Comparison of ENCODE assay signal across 21 mouse cellular contexts in genomic region chr11:117387241-117387640, GRCm38 (mm10).
DNase-seq lines count a peak whose midpoint lies in the region; ATAC-seq and TF ChIP-seq lines count a peak whose summit lies in the region.
"Had no signal": no experiment of that assay in that cellular context is flagged by ENCODE, and none has a peak within 500 bp of the region (broad histone marks: within the 10 kb centered on the region; RNA-seq: fewer than 3 reads in every experiment).

No protein-coding gene starts in this region.

- no peak overlapping the region for H3K4me2 ChIP-seq in forebrain, embryonic 16.5 days (ENCODE audit: low read length)
- H3K4me2 ChIP-seq in forebrain, embryonic 11.5 days (ENCODE audit: low read depth, low read length, severe bottlenecking): no peak overlapping the region
- H3K4me2 ChIP-seq: hindbrain, embryonic 15.5 days; limb, embryonic 13.5 days; neural tube, embryonic 15.5 days had no signal

- H3K27ac ChIP-seq in forebrain, embryonic 16.5 days (ENCODE audit: low read length): no peak overlapping the region
- H3K27ac ChIP-seq in forebrain, embryonic 11.5 days (ENCODE audit: low read depth, low read length): no peak overlapping the region
- no peak overlapping the region for H3K27ac ChIP-seq in left cerebral cortex, adult 2 months
- H3K27ac ChIP-seq: hindbrain, embryonic 15.5 days; limb, embryonic 13.5 days; midbrain, embryonic 10.5 days; neural tube, embryonic 15.5 days had no signal

- no peaks in the 10 kb centered on the region for H3K9me3 ChIP-seq in forebrain, embryonic 16.5 days (ENCODE audit: control insufficient read depth, low read length)
- H3K9me3 ChIP-seq in forebrain, embryonic 11.5 days (ENCODE audit: control insufficient read depth, low read length): no peaks in the 10 kb centered on the region
- H3K9me3 ChIP-seq: hindbrain, embryonic 15.5 days; limb, embryonic 13.5 days; midbrain, embryonic 10.5 days; neural tube, embryonic 15.5 days had no signal

- H3K36me3 ChIP-seq in forebrain, embryonic 16.5 days (ENCODE audit: control insufficient read depth, insufficient read depth): no peaks in the 10 kb centered on the region
- no peaks in the 10 kb centered on the region for H3K36me3 ChIP-seq in forebrain, embryonic 11.5 days (ENCODE audit: control insufficient read depth, insufficient read depth, low read length)
- H3K36me3 ChIP-seq: hindbrain, embryonic 15.5 days; limb, embryonic 13.5 days; midbrain, embryonic 10.5 days; neural tube, embryonic 15.5 days had no signal

- 80% methylated on average over 10 of the region's 10 CpGs for WGBS in forebrain, embryonic 16.5 days
- 75% methylated on average over 10 of the region's 10 CpGs for WGBS in forebrain, embryonic 11.5 days

- H3K9ac ChIP-seq in forebrain, embryonic 16.5 days (replicated peaks; ENCODE audit: low read depth, low read length): no peak overlapping the region
- no peak overlapping the region for H3K9ac ChIP-seq in forebrain, embryonic 11.5 days (ENCODE audit: low read length)
- H3K9ac ChIP-seq: hindbrain, embryonic 15.5 days; limb, embryonic 13.5 days; neural tube, embryonic 15.5 days had no signal

- no peak for TF ChIP-seq CTCF in left cerebral cortex, adult 2 months (IDR thresholded peaks at IDR 0.05)

- peaks cover 18% of the 10 kb centered on the region for H3K4me1 ChIP-seq in forebrain, embryonic 16.5 days (replicated peaks; ENCODE audit: control insufficient read depth, insufficient read depth, low read length)
- peaks cover 13% of the 10 kb centered on the region; the same call in 1 of the 2 replicates for H3K4me1 ChIP-seq in forebrain, embryonic 11.5 days (replicated peaks; ENCODE audit: control insufficient read depth, insufficient read depth, low read length)

- H3K27me3 ChIP-seq in forebrain, embryonic 16.5 days (replicated peaks; ENCODE audit: control insufficient read depth, insufficient read depth, low read length): peaks cover 2% of the 10 kb centered on the region; the same call in 1 of the 2 replicates
- peaks cover 9% of the 10 kb centered on the region for H3K27me3 ChIP-seq in forebrain, embryonic 11.5 days (ENCODE audit: control insufficient read depth, insufficient read depth, low read length)

- no peak overlapping the region for H3K4me3 ChIP-seq in forebrain, embryonic 16.5 days (replicated peaks; ENCODE audit: low read length)
- H3K4me3 ChIP-seq in forebrain, embryonic 11.5 days (ENCODE audit: low read depth, low read length): no peak overlapping the region
- H3K4me3 ChIP-seq in left cerebral cortex, adult 2 months: no peak overlapping the region
- H3K4me3 ChIP-seq: hindbrain, embryonic 15.5 days; limb, embryonic 13.5 days; midbrain, embryonic 10.5 days; myocyte; neural tube, embryonic 15.5 days had no signal

- ATAC-seq in forebrain, embryonic 16.5 days: 0 out of 2 replicates have a peak, but pooled peaks have one; percentile 41
- ATAC-seq in forebrain, embryonic 11.5 days (replicated peaks; ENCODE audit: low FRiP score): no peak
- ATAC-seq: intestine, postnatal 0 days had no signal

- no peak for DNase-seq in forebrain, embryonic 11.5 days (ENCODE audit: low spot score)
- peak; percentile 56 for DNase-seq in left cerebral cortex, postnatal 4 days
- DNase-seq in left cerebral cortex, adult 2 months (ENCODE audit: extremely low spot score in 1 of 2, low spot score in 2 of 2): no peak
- peak; percentile 74 for DNase-seq in MN1 (ENCODE audit: low spot score)
- DNase-seq in retina, embryonic 14.5 days (ENCODE audit: low spot score): peak; percentile 54
- no peak for DNase-seq in thymus, postnatal 25 days
- DNase-seq in ovary, adult 18-20 months (ENCODE audit: low spot score): no peak
- DNase-seq: adrenal gland, adult 2 months; B cell, adult 2 months; cerebellum, adult 11 months; cerebellum, postnatal 36 days; heart, adult 18-20 months; lung, adult 18-20 months; thymus, adult 18-20 months had no signal

- intact Hi-C loops in left cerebral cortex, postnatal 4 days (cut with DNase I): no loop called here
- intact Hi-C loops in left cerebral cortex, adult 2 months (cut with DNase I): loop anchor here (5.0 to 10.0 kb wide), 2 partner anchors 160 to 318 kb away; no protein-coding TSS in a partner anchor

Comparison
In these comparisons a context has a peak if more than half of its experiments do, and no peak if none do; other contexts are left out.
1. DNase-seq: peak in left cerebral cortex, postnatal 4 days (single experiment), MN1 (single experiment) and retina, embryonic 14.5 days (single experiment); none in forebrain, embryonic 11.5 days (single experiment), left cerebral cortex, adult 2 months (0 of 2), thymus, postnatal 25 days (single experiment) and ovary, adult 18-20 months (single experiment).